Mouse (Mus musculus) liver, embryonic 14.5 days (tissue): ENCODE data around the gene Reln. TPM values are rescaled to one million over a fixed set of nuclear protein-coding genes. Genes with fewer than 3 reads are reported as not detected.

Source experiments
- ATAC-seq: fragments of 200-750 bp; cut with Nextera tagmentation; 2 replicates; pipeline ENCODE4 v1.8.0; 2017; ENCODE audit warnings: moderate number of reproducible peaks, mild to moderate bottlenecking, moderate library complexity; ENCODE audit not compliant: insufficient read depth
- DNase-seq, 3 experiments: peaks; one replicate each; pipeline ENCODE4 v3.0.0-alpha.2; 2012 to 2013; ENCODE audit warnings: low read depth in 3 of 3, low spot score in 3 of 3
- H3K27ac ChIP-seq: fragments of 300-500 bp; sonication (generic); 2 replicates; pipeline ENCODE4 v1.5.1; 2014; ENCODE audit warnings: moderate library complexity, mild to moderate bottlenecking, control low read depth, inconsistent platforms
- H3K27me3 ChIP-seq: fragments of 300-500 bp; sonication (generic); 2 replicates; pipeline ENCODE4 v1.6.1; 2014; ENCODE audit warnings: mild to moderate bottlenecking, low read length, moderate library complexity; ENCODE audit not compliant: control insufficient read depth, insufficient read depth
- H3K36me3 ChIP-seq: fragments of 300-500 bp; sonication (generic); replicated peaks from 2 replicates; pipeline ENCODE4 v1.6.1; 2014; ENCODE audit warnings: low read depth; ENCODE audit not compliant: control insufficient read depth, insufficient read depth
- H3K4me1 ChIP-seq, 2 experiments: fragments of 200-500 bp in 1 of 2; fragments of 300-500 bp in 1 of 2; sonication (generic) in 1 of 2; replicated peaks; 2 replicates each; pipeline ENCODE4 v1.6.1; 2012 to 2014; ENCODE audit warnings: antibody characterized with exemption in 1 of 2, inconsistent platforms in 1 of 2, low read length in 1 of 2; ENCODE audit not compliant: control insufficient read depth in 2 of 2, insufficient read depth in 2 of 2
- H3K4me2 ChIP-seq: fragments of 300-500 bp; sonication (generic); 2 replicates; pipeline ENCODE4 v1.6.1; 2014; ENCODE audit warnings: low read depth, mild to moderate bottlenecking, control low read depth, moderate library complexity
- H3K4me3 ChIP-seq, 2 experiments: fragments of 200-500 bp in 1 of 2; fragments of 300-500 bp in 1 of 2; sonication (generic) in 1 of 2; 2 replicates each; pipeline ENCODE4 v1.5.1; 2012 to 2014; ENCODE audit warnings: low read depth in 2 of 2, low read length in 2 of 2, mild to moderate bottlenecking in 2 of 2, control low read depth in 1 of 2, inconsistent platforms in 1 of 2, moderate library complexity in 1 of 2; ENCODE audit not compliant: insufficient read depth in 1 of 2
- H3K9ac ChIP-seq: fragments of 300-500 bp; sonication (generic); replicated peaks from 2 replicates; pipeline ENCODE4 v1.6.1; 2014; ENCODE audit warnings: mild to moderate bottlenecking, control low read depth, moderate library complexity
- H3K9me3 ChIP-seq: fragments of 300-500 bp; sonication (generic); 2 replicates; pipeline ENCODE4 v1.6.1; 2016; ENCODE audit warnings: low read length, mixed read lengths; ENCODE audit not compliant: control insufficient read depth
- CTCF ChIP-seq: IDR thresholded peaks from 2 replicates; pipeline ENCODE4 v1.5.1; 2016; ENCODE audit warnings: antibody characterized with exemption, low read depth, control low read depth
- EP300 ChIP-seq: IDR thresholded peaks from 2 replicates; pipeline ENCODE4 v1.6.1; 2016; ENCODE audit warnings: antibody characterized with exemption, low read depth
- WGBS: fragments of 180-500 bp; shearing (Covaris S2); extraction: QIAGEN DNeasy Blood & Tissue Kit; methylation state at CpG from one replicate; pipeline ENCODE4 v1.1.7; 2014; ENCODE audit not compliant: insufficient replicate concordance; 5-methylcytosine and 5-hydroxymethylcytosine counted together
- polyA plus RNA-seq, 2 experiments: library from polyadenylated mRNA; depleted of rRNA in 1 of 2; stranded (reverse) in 1 of 2; unstranded in 1 of 2; fragments of >200 nt; fragmentation: Nextera tagmentation in 1 of 2; extraction: Ambion mirVana in 1 of 2; gene quantifications; 2 replicates each; pipeline versions ENCODE4 v1.2.1 to v1.2.3; 2012 to 2014

Gene Reln
- polyA plus RNA-seq, 2 experiments: 25.7 to 38.7 TPM

GRCm38 (mm10) chr5:22208311-22209021, 136.0 kb downstream of the Reln start:
- Histone ChIP-seq H3K4me3 (no peak overlapping the region), H3K4me1 (no peaks in the 10 kb centered on the region), H3K27me3 (no peaks in the 10 kb centered on the region), H3K9ac (no peak overlapping the region), H3K27ac (no peak overlapping the region), H3K4me2 (no peak overlapping the region), H3K36me3 (no peaks in the 10 kb centered on the region), H3K9me3 (no peaks in the 10 kb centered on the region)
- ATAC-seq (no peak), DNase-seq (no peak)
- whole genome bisulfite sequencing: 57% methylated on average over 8 of the region's 8 CpGs
- TF ChIP-seq CTCF: no peak
- TF ChIP-seq EP300: no peak

- Histone ChIP-seq H3K4me3 (no peak overlapping the region), H3K4me2 (no peak overlapping the region), H3K36me3 (no peaks in the 10 kb centered on the region), H3K27me3 (no peaks in the 10 kb centered on the region), H3K9me3 (no peaks in the 10 kb centered on the region), H3K4me1 (peaks cover 0 to 3% of the 10 kb centered on the region in 2 experiments; a peak in 1 of 4 replicates), H3K27ac (no peak overlapping the region), H3K9ac (no peak overlapping the region)
- no peak for ATAC-seq
- WGBS: 54% methylated on average over 2 of the region's 2 CpGs
- DNase-seq: no peak
- TF ChIP-seq EP300 (no peak), CTCF (no peak)
These were observed 146.6 kb downstream of the Reln start for GRCm38 (mm10) chr5:22197926-22198325.

GRCm38 (mm10) chr5:22196891-22197290, 147.6 kb downstream of the Reln start:
- Histone ChIP-seq H3K27me3 (no peaks in the 10 kb centered on the region), H3K4me2 (no peak overlapping the region), H3K9ac (no peak overlapping the region), H3K27ac (no peak overlapping the region), H3K4me3 (no peak overlapping the region), H3K36me3 (no peaks in the 10 kb centered on the region), H3K9me3 (no peaks in the 10 kb centered on the region), H3K4me1 (peaks cover 0 to 3% of the 10 kb centered on the region in 2 experiments; a peak in 1 of 4 replicates)
- TF ChIP-seq CTCF: no peak
- TF ChIP-seq EP300: no peak
- 75% methylated on average over 2 of the region's 2 CpGs for WGBS
- ATAC-seq: no peak
- DNase-seq: no peak

GRCm38 (mm10) chr5:22196476-22196875, 148.0 kb downstream of the Reln start:
- H3K27ac ChIP-seq: no peak overlapping the region
- no peaks in the 10 kb centered on the region for H3K9me3 ChIP-seq
- no peak for DNase-seq
- no peak for ATAC-seq
- no peaks in the 10 kb centered on the region for H3K27me3 ChIP-seq
- H3K9ac ChIP-seq: no peak overlapping the region
- 50% methylated on average over 4 of the region's 4 CpGs for WGBS
- H3K4me2 ChIP-seq: no peak overlapping the region
- TF ChIP-seq CTCF (no peak), EP300 (no peak)
- no peak overlapping the region for H3K4me3 ChIP-seq
- H3K36me3 ChIP-seq: no peaks in the 10 kb centered on the region
- peaks cover 0 to 3% of the 10 kb centered on the region in 2 experiments; a peak in 1 of 4 replicates for H3K4me1 ChIP-seq

- DNase-seq (no peak), ATAC-seq (no peak)
- Histone ChIP-seq H3K9me3 (no peaks in the 10 kb centered on the region), H3K36me3 (no peaks in the 10 kb centered on the region), H3K4me1 (peaks cover 0 to 3% of the 10 kb centered on the region in 2 experiments; a peak in 1 of 4 replicates), H3K27ac (no peak overlapping the region), H3K4me2 (no peak overlapping the region), H3K9ac (no peak overlapping the region), H3K27me3 (no peaks in the 10 kb centered on the region), H3K4me3 (no peak overlapping the region)
- TF ChIP-seq EP300: no peak
- no peak for TF ChIP-seq CTCF
- WGBS: 68% methylated on average over 8 of the region's 8 CpGs
These were observed 149.1 kb downstream of the Reln start for GRCm38 (mm10) chr5:22195352-22195941.
